ENCODE assay signal across 10 mouse cellular contexts in genomic region chr1:133685749-133686519, GRCm38 (mm10). TPM values are rescaled to one million over a fixed set of nuclear protein-coding genes. Genes with fewer than 3 reads are reported as not detected.
DNase-seq lines count a peak whose midpoint lies in the region; ATAC-seq lines count a peak whose summit lies in the region.
"Had no signal": no experiment of that assay in that cellular context is flagged by ENCODE, and none has a peak within 500 bp of the region (broad histone marks: within the 10 kb centered on the region; RNA-seq: fewer than 3 reads in every experiment).

No protein-coding gene starts in this region.

- H3K27me3 ChIP-seq in heart, embryonic 11.5 days (ENCODE audit: control insufficient read depth, insufficient read depth, low read length): no peaks in the 10 kb centered on the region
- no peaks in the 10 kb centered on the region for H3K27me3 ChIP-seq in lung, embryonic 16.5 days (ENCODE audit: control insufficient read depth, insufficient read depth, low read depth, low read length)
- H3K27me3 ChIP-seq: embryonic facial prominence, embryonic 15.5 days; megakaryocyte, embryonic 14.5 days had no signal

- 0 out of 2 replicates have a peak, but pooled peaks cover 5% of the 10 kb centered on the region for H3K4me1 ChIP-seq in heart, embryonic 11.5 days (ENCODE audit: control insufficient read depth, insufficient read depth, low read length)
- no peaks in the 10 kb centered on the region for H3K4me1 ChIP-seq in lung, embryonic 16.5 days (replicated peaks; ENCODE audit: control insufficient read depth, insufficient read depth, low read length)

- H3K9me3 ChIP-seq in heart, embryonic 11.5 days (replicated peaks; ENCODE audit: control insufficient read depth, low read length): no peaks in the 10 kb centered on the region
- no peaks in the 10 kb centered on the region for H3K9me3 ChIP-seq in lung, embryonic 16.5 days (ENCODE audit: control insufficient read depth, low read length)
- H3K9me3 ChIP-seq: embryonic facial prominence, embryonic 15.5 days had no signal

- peak; percentile 76 to 91 for DNase-seq in heart, adult 18-20 months
- peak; percentile 85 for DNase-seq in fat pad, adult 2 months (ENCODE audit: extremely low read depth, low read depth, low spot score)
- DNase-seq in kidney, adult 8-10 months: peak; percentile 77 to 92
- DNase-seq in spleen, postnatal 4 days (ENCODE audit: low spot score in 2 of 2): no peak

- no peaks in the 10 kb centered on the region for H3K36me3 ChIP-seq in heart, embryonic 11.5 days (ENCODE audit: control insufficient read depth, insufficient read depth, low read length)
- H3K36me3 ChIP-seq in lung, embryonic 16.5 days (ENCODE audit: control insufficient read depth, insufficient read depth, low read length): no peaks in the 10 kb centered on the region
- H3K36me3 ChIP-seq: embryonic facial prominence, embryonic 15.5 days had no signal

- H3K4me3 ChIP-seq in heart, embryonic 11.5 days (ENCODE audit: low read depth, low read length): no peak overlapping the region
- no peak overlapping the region for H3K4me3 ChIP-seq in lung, embryonic 16.5 days (ENCODE audit: low read length)
- H3K4me3 ChIP-seq: embryonic facial prominence, embryonic 15.5 days; megakaryocyte, embryonic 14.5 days had no signal

- H3K9ac ChIP-seq in heart, embryonic 11.5 days (ENCODE audit: low read depth, low read length): no peak overlapping the region
- H3K9ac ChIP-seq in lung, embryonic 16.5 days (ENCODE audit: low read length): no peak overlapping the region
- H3K9ac ChIP-seq: embryonic facial prominence, embryonic 15.5 days had no signal

- WGBS in heart, embryonic 11.5 days (ENCODE audit: insufficient replicate concordance): 78% methylated on average over 10 of the region's 10 CpGs
- 55% methylated on average over 10 of the region's 10 CpGs for WGBS in lung, embryonic 16.5 days

- ATAC-seq in heart, embryonic 11.5 days (replicated peaks; ENCODE audit: insufficient number of reproducible peaks, low FRiP score, low TSS enrichment): no peak
- peak; percentile 85 for ATAC-seq in lung, embryonic 16.5 days (ENCODE audit: low read depth)
- ATAC-seq in inflammation-experienced regulatory T-cells, adult 6 months: no peak
- ATAC-seq in megakaryocyte-erythroid progenitor cell, adult 5-6 weeks (replicated peaks; ENCODE audit: low FRiP score, low TSS enrichment, poor library complexity, severe bottlenecking): no peak

- no peak overlapping the region for H3K4me2 ChIP-seq in heart, embryonic 11.5 days
- no peak overlapping the region for H3K4me2 ChIP-seq in lung, embryonic 16.5 days (ENCODE audit: low read depth, low read length)
- H3K4me2 ChIP-seq: embryonic facial prominence, embryonic 15.5 days had no signal

- no peak overlapping the region for H3K27ac ChIP-seq in heart, embryonic 11.5 days (ENCODE audit: low read depth, low read length)
- no peak overlapping the region for H3K27ac ChIP-seq in lung, embryonic 16.5 days (ENCODE audit: low read length)
- H3K27ac ChIP-seq: embryonic facial prominence, embryonic 15.5 days had no signal

RNA-seq across cellular contexts. Expression of gene Lax1, which starts 4.0 kb away (rescaled TPM):
- total RNA-seq in heart, adult 18-20 months (2021): 1 to 10 TPM in 1 of 2 experiments, under 1 TPM in 1; 0.35 to 3.5 TPM
- 0.09 and 0.73 TPM in 2 replicates for polyA plus RNA-seq in heart, embryonic 11.5 days (2014; fragmentation: Nextera tagmentation; extraction: Ambion mirVana)
- polyA plus RNA-seq in lung, embryonic 16.5 days (2015; fragmentation: Nextera tagmentation; extraction: Ambion mirVana): 0.26 and 0.44 TPM in 2 replicates
- 100 to 1,000 TPM; 141 to 216 (median 148) TPM for polyA plus RNA-seq in inflammation-experienced regulatory T-cells, adult 6 months (2017; shearing (Covaris generic))
- total RNA-seq in megakaryocyte-erythroid progenitor cell, adult 5-6 weeks (2014; fragmentation: Nextera tagmentation): 0.30 and 2.0 TPM in 2 replicates
- 3.7 TPM in 1 of 2 replicates, not detected in the other for total RNA-seq in megakaryocyte-erythroid progenitor cell, adult 5-6 weeks (2017)

RNA-seq across cellular contexts. Expression of gene Gm38394, which starts 24.8 kb away (rescaled TPM):
- 10 to 100 TPM; 14.0 to 14.6 TPM for total RNA-seq in heart, adult 18-20 months (2021)
- polyA plus RNA-seq in heart, embryonic 11.5 days (2014; fragmentation: Nextera tagmentation; extraction: Ambion mirVana): 7.0 and 8.4 TPM in 2 replicates
- polyA plus RNA-seq in lung, embryonic 16.5 days (2015; fragmentation: Nextera tagmentation; extraction: Ambion mirVana): 5.4 TPM in 2 replicates
- polyA plus RNA-seq in inflammation-experienced regulatory T-cells, adult 6 months (2017; shearing (Covaris generic)): 1 to 10 TPM; 2.8 to 3.6 (median 3.5) TPM
- total RNA-seq in megakaryocyte-erythroid progenitor cell, adult 5-6 weeks (2014; fragmentation: Nextera tagmentation): 14.2 and 15.7 TPM in 2 replicates
- 3.9 and 8.5 TPM in 2 replicates for total RNA-seq in megakaryocyte-erythroid progenitor cell, adult 5-6 weeks (2017)

RNA-seq across cellular contexts. Expression of gene Zbed6, which starts 25.2 kb away (rescaled TPM):
- total RNA-seq in heart, adult 18-20 months (2021): 1 to 10 TPM; 2.3 to 5.1 TPM
- not detected in 2 replicates for polyA plus RNA-seq in heart, embryonic 11.5 days (2014; fragmentation: Nextera tagmentation; extraction: Ambion mirVana)
- not detected in 2 replicates for polyA plus RNA-seq in lung, embryonic 16.5 days (2015; fragmentation: Nextera tagmentation; extraction: Ambion mirVana)
- polyA plus RNA-seq in inflammation-experienced regulatory T-cells, adult 6 months (2017; shearing (Covaris generic)): not detected
- 15.3 and 16.4 TPM in 2 replicates for total RNA-seq in megakaryocyte-erythroid progenitor cell, adult 5-6 weeks (2014; fragmentation: Nextera tagmentation)
- total RNA-seq in megakaryocyte-erythroid progenitor cell, adult 5-6 weeks (2017): 18.3 and 19.1 TPM in 2 replicates
- polyA plus RNA-seq: embryonic facial prominence, embryonic 15.5 days had no signal

Comparison
In these comparisons a context has a peak if more than half of its experiments do, and no peak if none do; other contexts are left out.
1. DNase-seq: peak in heart, adult 18-20 months (2 of 2), fat pad, adult 2 months (single experiment) and kidney, adult 8-10 months (2 of 2); none in spleen, postnatal 4 days (0 of 2).
2. RNA of gene Lax1, which starts 4.0 kb away (polyA plus RNA-seq): 141 to 216 TPM in inflammation-experienced regulatory T-cells, adult 6 months; 0.26 to 0.44 TPM in lung, embryonic 16.5 days and 0.09 to 0.73 TPM in heart, embryonic 11.5 days; every median in the first group is over 10 times any median in the second.